Comparison of ENCODE assay signal across 16 mouse cellular contexts in genomic region chr10:116980273-116980672, GRCm38 (mm10). TPM values are rescaled to one million over a fixed set of nuclear protein-coding genes. Genes with fewer than 3 reads are reported as not detected.
DNase-seq lines count a peak whose midpoint lies in the region; ATAC-seq and TF ChIP-seq lines count a peak whose summit lies in the region.
"Had no signal": no experiment of that assay in that cellular context is flagged by ENCODE, and none has a peak within 500 bp of the region (broad histone marks: within the 10 kb centered on the region; RNA-seq: fewer than 3 reads in every experiment).

No protein-coding gene starts in this region.

- no peak overlapping the region for H3K9ac ChIP-seq in kidney, embryonic 14.5 days (ENCODE audit: low read depth, low read length)
- H3K9ac ChIP-seq in kidney, postnatal 0 days (ENCODE audit: low read depth, low read length) = no peak overlapping the region
- H3K9ac ChIP-seq: embryonic facial prominence, embryonic 12.5 days; forebrain, embryonic 15.5 days; heart, embryonic 13.5 days; hindbrain, embryonic 15.5 days had no signal

- H3K9me3 ChIP-seq in kidney, embryonic 14.5 days (ENCODE audit: control insufficient read depth, low read length) = no peaks in the 10 kb centered on the region
- no peaks in the 10 kb centered on the region for H3K9me3 ChIP-seq in kidney, postnatal 0 days (replicated peaks; ENCODE audit: low read length)
- H3K9me3 ChIP-seq: embryonic facial prominence, embryonic 12.5 days; forebrain, embryonic 15.5 days; heart, embryonic 13.5 days; hindbrain, embryonic 15.5 days had no signal

- H3K27me3 ChIP-seq in kidney, adult 2 months (replicated peaks; ENCODE audit: control insufficient read depth, insufficient read depth, low read length) = no peaks in the 10 kb centered on the region
- H3K27me3 ChIP-seq in kidney, embryonic 14.5 days (ENCODE audit: control insufficient read depth, insufficient read depth, low read length) = no peaks in the 10 kb centered on the region
- H3K27me3 ChIP-seq in kidney, postnatal 0 days (ENCODE audit: insufficient read depth, low read length) = no peaks in the 10 kb centered on the region
- H3K27me3 ChIP-seq: embryonic facial prominence, embryonic 12.5 days; forebrain, embryonic 15.5 days; heart, embryonic 13.5 days; hindbrain, embryonic 15.5 days had no signal

- no peak overlapping the region for H3K4me2 ChIP-seq in kidney, embryonic 14.5 days (replicated peaks; ENCODE audit: low read depth, low read length)
- no peak overlapping the region for H3K4me2 ChIP-seq in kidney, postnatal 0 days (ENCODE audit: low read length)
- H3K4me2 ChIP-seq: embryonic facial prominence, embryonic 12.5 days; forebrain, embryonic 15.5 days; heart, embryonic 13.5 days; hindbrain, embryonic 15.5 days had no signal

- ATAC-seq in kidney, embryonic 14.5 days (ENCODE audit: low FRiP score, low TSS enrichment) = no peak
- ATAC-seq in kidney, postnatal 0 days (replicated peaks; ENCODE audit: low FRiP score, low read depth) = peak; percentile 60; the same call in 1 of the 2 replicates
- ATAC-seq: forebrain, embryonic 15.5 days had no signal

- peak; percentile 80 for DNase-seq in kidney, adult 2 months
- DNase-seq in kidney, postnatal 0 days (ENCODE audit: low spot score) = no peak
- DNase-seq in kidney, postnatal 25 days = peak; percentile 56 to 85
- no peak for DNase-seq in cerebellum, adult 9-10 months
- DNase-seq in lung, postnatal 10 days = no peak
- DNase-seq: cerebellum, adult 2 months had no signal

- 39% methylated on average over 4 of the region's 4 CpGs for WGBS in kidney, adult 2 months
- 90% methylated on average over 4 of the region's 4 CpGs for WGBS in kidney, embryonic 14.5 days
- 78% methylated on average over 4 of the region's 4 CpGs for WGBS in kidney, postnatal 0 days

- TF ChIP-seq CTCF in kidney, adult 2 months (conservative IDR thresholded peaks at IDR 0.05; ENCODE audit: insufficient read depth, insufficient read length, low read depth, low read length) = no peak
- no peak for TF ChIP-seq CTCF in kidney, postnatal 0 days (IDR thresholded peaks at IDR 0.05; ENCODE audit: low read depth)

- no peak overlapping the region for H3K4me3 ChIP-seq in kidney, adult 2 months (ENCODE audit: insufficient read depth, low read depth, low read length)
- H3K4me3 ChIP-seq in kidney, embryonic 14.5 days (ENCODE audit: low read length) = no peak overlapping the region
- no peak overlapping the region for H3K4me3 ChIP-seq in kidney, postnatal 0 days (replicated peaks; ENCODE audit: low read depth, low read length)
- H3K4me3 ChIP-seq: embryonic facial prominence, embryonic 12.5 days; forebrain, embryonic 15.5 days; heart, embryonic 13.5 days; hindbrain, embryonic 15.5 days had no signal

- H3K4me1 ChIP-seq in kidney, adult 2 months (ENCODE audit: control insufficient read depth, insufficient read depth, low read length) = peaks cover 27% of the 10 kb centered on the region
- H3K4me1 ChIP-seq in kidney, embryonic 14.5 days (ENCODE audit: control insufficient read depth, insufficient read depth, low read length) = 0 out of 2 replicates have a peak, but pooled peaks cover 3% of the 10 kb centered on the region
- H3K4me1 ChIP-seq in kidney, postnatal 0 days (replicated peaks; ENCODE audit: insufficient read depth, low read length) = 0 out of 2 replicates have a peak, but pooled peaks cover 4% of the 10 kb centered on the region
- H3K4me1 ChIP-seq: embryonic facial prominence, embryonic 12.5 days; forebrain, embryonic 15.5 days; heart, embryonic 13.5 days; hindbrain, embryonic 15.5 days had no signal

- H3K27ac ChIP-seq in kidney, adult 2 months (ENCODE audit: insufficient read depth, low read depth, low read length) = peak overlapping the region; percentile 71
- H3K27ac ChIP-seq in kidney, embryonic 14.5 days (ENCODE audit: low read depth, low read length) = no peak overlapping the region
- H3K27ac ChIP-seq in kidney, postnatal 0 days = 0 out of 2 replicates have a peak overlapping the region, but pooled peaks have one; percentile 16
- H3K27ac ChIP-seq: embryonic facial prominence, embryonic 12.5 days; forebrain, embryonic 15.5 days; heart, embryonic 13.5 days; hindbrain, embryonic 15.5 days had no signal

- H3K36me3 ChIP-seq in kidney, adult 2 months (ENCODE audit: control insufficient read depth, insufficient read depth, low read length) = no peaks in the 10 kb centered on the region
- H3K36me3 ChIP-seq in kidney, embryonic 14.5 days (ENCODE audit: control insufficient read depth, insufficient read depth, low read length) = no peaks in the 10 kb centered on the region
- no peaks in the 10 kb centered on the region for H3K36me3 ChIP-seq in kidney, postnatal 0 days (ENCODE audit: insufficient read depth, low read length)
- H3K36me3 ChIP-seq: embryonic facial prominence, embryonic 12.5 days; forebrain, embryonic 15.5 days; heart, embryonic 13.5 days; hindbrain, embryonic 15.5 days had no signal

- no peak for TF ChIP-seq POLR2A in kidney, adult 2 months (IDR thresholded peaks at IDR 0.05; ENCODE audit: low read depth, low read length)

RNA-seq across cellular contexts. Expression of gene Best3, which starts 5.8 kb away (rescaled TPM):
- 0.97 and 1.1 TPM in 2 replicates for polyA plus RNA-seq in kidney, adult 2 months (2012; rRNA removed)
- not detected in 2 replicates for polyA plus RNA-seq in kidney, embryonic 14.5 days (2014; fragmentation: Nextera tagmentation; extraction: Ambion mirVana)
- 0.11 and 0.22 TPM in 2 replicates for polyA plus RNA-seq in kidney, postnatal 0 days (2015; fragmentation: Nextera tagmentation; extraction: Ambion mirVana)

RNA-seq across cellular contexts. Expression of gene Gm10271, which starts 7.9 kb away (rescaled TPM):
- polyA plus RNA-seq in kidney, adult 2 months (2012; rRNA removed) = not detected in 2 replicates
- not detected in 2 replicates for polyA plus RNA-seq in kidney, embryonic 14.5 days (2014; fragmentation: Nextera tagmentation; extraction: Ambion mirVana)
- not detected in 2 replicates for polyA plus RNA-seq in kidney, postnatal 0 days (2015; fragmentation: Nextera tagmentation; extraction: Ambion mirVana)
- polyA plus RNA-seq: adrenal gland, adult 2 months; cerebellum, adult 2 months; embryonic facial prominence, embryonic 12.5 days; forebrain, embryonic 11.5 days; forebrain, embryonic 15.5 days; gonadal fat pad, adult 2 months; heart, embryonic 13.5 days; heart, postnatal 0 days; hindbrain, embryonic 11.5 days; hindbrain, embryonic 15.5 days had no signal

RNA-seq across cellular contexts. Expression of gene Rab3ip, which starts 29.7 kb away (rescaled TPM):
- polyA plus RNA-seq in kidney, adult 2 months (2012; rRNA removed) = 641 and 892 TPM in 2 replicates
- polyA plus RNA-seq in kidney, embryonic 14.5 days (2014; fragmentation: Nextera tagmentation; extraction: Ambion mirVana) = 71.4 and 102 TPM in 2 replicates
- polyA plus RNA-seq in kidney, postnatal 0 days (2015; fragmentation: Nextera tagmentation; extraction: Ambion mirVana) = 173 and 176 TPM in 2 replicates

Comparison
In these comparisons a context has a peak if more than half of its experiments do, and no peak if none do; other contexts are left out.
1. DNase-seq: peak in kidney, adult 2 months (single experiment) and kidney, postnatal 25 days (2 of 2); none in kidney, postnatal 0 days (single experiment), cerebellum, adult 9-10 months (single experiment) and lung, postnatal 10 days (single experiment).